Mouse (Mus musculus) kidney, adult 10 weeks (tissue): ENCODE data around the gene Frmpd1. TPM values are rescaled to one million over a fixed set of nuclear protein-coding genes. Genes with fewer than 3 reads are reported as not detected.

Experiments
- polyA plus RNA-seq: library from polyadenylated mRNA; stranded (reverse); fragments of 350-450 nt; fragmentation: Illumina TruSeq; extraction: RNeasy Lipid Tissue Mini Kit (QIAGEN cat#74804); gene quantifications from one replicate; pipeline ENCODE4 v1.2.3, GENCODE M21; 2014; ENCODE audit warnings: low read depth, low replicate concordance

Gene Frmpd1
- 0.12 TPM for polyA plus RNA-seq

GRCm38 (mm10) chr4:45184521-45185330 is at the start of gene Frmpd1:
Gene Frmpd1, plus strand, starts transcription at chr4:45184875.

GRCm38 (mm10) chr4:45296662-45297564 is 112.2 kb downstream of the Frmpd1 start, which contains the start of gene Trmt10b:
Gene Trmt10b, plus strand, starts transcription at chr4:45297127.

Other genes with a start within 250 kb of the Frmpd1 start
- gene Grhpr, start 203.5 kb upstream of the Frmpd1 start, polyA plus RNA-seq, result 14.9 TPM
- 5.8 TPM for gene Zbtb5, start 172.5 kb upstream of the Frmpd1 start, polyA plus RNA-seq
- gene Polr1e, start 166.3 kb upstream of the Frmpd1 start, polyA plus RNA-seq, result 11.4 TPM
- 1.9 TPM for gene Fbxo10, start 100.3 kb upstream of the Frmpd1 start, polyA plus RNA-seq
- 129 TPM for gene Tomm5, start 76.8 kb upstream of the Frmpd1 start, polyA plus RNA-seq
- gene Trmt10b, start 112.3 kb downstream of the Frmpd1 start, polyA plus RNA-seq, result 12.3 TPM
- gene Dcaf10, start 157.2 kb downstream of the Frmpd1 start, polyA plus RNA-seq, result 24.4 TPM
- 47.1 TPM for gene Exosc3, start 157.9 kb downstream of the Frmpd1 start, polyA plus RNA-seq
- gene Slc25a51, start 223.9 kb downstream of the Frmpd1 start, polyA plus RNA-seq, result 91.0 TPM